Mouse (Mus musculus) liver, embryonic 14.5 days (tissue): ENCODE results near the gene Ywhae. TPM values are rescaled to one million over a fixed set of nuclear protein-coding genes. Genes with fewer than 3 reads are reported as not detected.

ENCODE experiments used
- ATAC-seq: fragments of 200-750 bp; cut with Nextera tagmentation; 2 replicates; pipeline ENCODE4 v1.8.0; 2017; ENCODE audit warnings: moderate number of reproducible peaks, mild to moderate bottlenecking, moderate library complexity; ENCODE audit not compliant: insufficient read depth
- DNase-seq, 3 experiments: peaks; one replicate each; pipeline ENCODE4 v3.0.0-alpha.2; 2012 to 2013; ENCODE audit warnings: low read depth in 3 of 3, low spot score in 3 of 3
- H3K27ac ChIP-seq: fragments of 300-500 bp; sonication (generic); 2 replicates; pipeline ENCODE4 v1.5.1; 2014; ENCODE audit warnings: moderate library complexity, mild to moderate bottlenecking, control low read depth, inconsistent platforms
- H3K27me3 ChIP-seq: fragments of 300-500 bp; sonication (generic); 2 replicates; pipeline ENCODE4 v1.6.1; 2014; ENCODE audit warnings: mild to moderate bottlenecking, low read length, moderate library complexity; ENCODE audit not compliant: control insufficient read depth, insufficient read depth
- H3K36me3 ChIP-seq: fragments of 300-500 bp; sonication (generic); replicated peaks from 2 replicates; pipeline ENCODE4 v1.6.1; 2014; ENCODE audit warnings: low read depth; ENCODE audit not compliant: control insufficient read depth, insufficient read depth
- H3K4me1 ChIP-seq, 2 experiments: fragments of 200-500 bp in 1 of 2; fragments of 300-500 bp in 1 of 2; sonication (generic) in 1 of 2; replicated peaks; 2 replicates each; pipeline ENCODE4 v1.6.1; 2012 to 2014; ENCODE audit warnings: antibody characterized with exemption in 1 of 2, inconsistent platforms in 1 of 2, low read length in 1 of 2; ENCODE audit not compliant: control insufficient read depth in 2 of 2, insufficient read depth in 2 of 2
- H3K4me2 ChIP-seq: fragments of 300-500 bp; sonication (generic); 2 replicates; pipeline ENCODE4 v1.6.1; 2014; ENCODE audit warnings: low read depth, mild to moderate bottlenecking, control low read depth, moderate library complexity
- H3K4me3 ChIP-seq, 2 experiments: fragments of 200-500 bp in 1 of 2; fragments of 300-500 bp in 1 of 2; sonication (generic) in 1 of 2; 2 replicates each; pipeline ENCODE4 v1.5.1; 2012 to 2014; ENCODE audit warnings: low read depth in 2 of 2, low read length in 2 of 2, mild to moderate bottlenecking in 2 of 2, control low read depth in 1 of 2, inconsistent platforms in 1 of 2, moderate library complexity in 1 of 2; ENCODE audit not compliant: insufficient read depth in 1 of 2
- H3K9ac ChIP-seq: fragments of 300-500 bp; sonication (generic); replicated peaks from 2 replicates; pipeline ENCODE4 v1.6.1; 2014; ENCODE audit warnings: mild to moderate bottlenecking, control low read depth, moderate library complexity
- H3K9me3 ChIP-seq: fragments of 300-500 bp; sonication (generic); 2 replicates; pipeline ENCODE4 v1.6.1; 2016; ENCODE audit warnings: low read length, mixed read lengths; ENCODE audit not compliant: control insufficient read depth
- CTCF ChIP-seq: IDR thresholded peaks from 2 replicates; pipeline ENCODE4 v1.5.1; 2016; ENCODE audit warnings: antibody characterized with exemption, low read depth, control low read depth
- EP300 ChIP-seq: IDR thresholded peaks from 2 replicates; pipeline ENCODE4 v1.6.1; 2016; ENCODE audit warnings: antibody characterized with exemption, low read depth
- WGBS: fragments of 180-500 bp; shearing (Covaris S2); extraction: QIAGEN DNeasy Blood & Tissue Kit; methylation state at CpG from one replicate; pipeline ENCODE4 v1.1.7; 2014; ENCODE audit not compliant: insufficient replicate concordance; 5-methylcytosine and 5-hydroxymethylcytosine counted together
- polyA plus RNA-seq, 2 experiments: library from polyadenylated mRNA; depleted of rRNA in 1 of 2; stranded (reverse) in 1 of 2; unstranded in 1 of 2; fragments of >200 nt; fragmentation: Nextera tagmentation in 1 of 2; extraction: Ambion mirVana in 1 of 2; gene quantifications; 2 replicates each; pipeline versions ENCODE4 v1.2.1 to v1.2.3; 2012 to 2014

The Ywhae gene
- polyA plus RNA-seq (2012; rRNA removed) (127 and 175 TPM in 2 replicates), polyA plus RNA-seq (2014; fragmentation: Nextera tagmentation; extraction: Ambion mirVana) (231 and 245 TPM in 2 replicates)

GRCm38 (mm10) chr11:75732434-75733226 lies at the start of gene Ywhae:
Ywhae (plus strand) TSS chr11:75732869.
- peak within 1 kb of the TSS; percentile 72 to 75 for H3K4me3 ChIP-seq
- no peak; the same call in 1 of the 2 replicates for TF ChIP-seq EP300
- 0 out of 2 replicates have a peak, but pooled peaks have one; percentile 2 for TF ChIP-seq CTCF
- WGBS = 1% methylated on average over 76 of the region's 76 CpGs
- H3K27ac ChIP-seq = peak within 1 kb of the TSS; percentile 42
- peak; percentile 91 for ATAC-seq
- H3K4me1 ChIP-seq = peaks cover 13 to 24% of the 10 kb centered on the region in 2 experiments
- DNase-seq = peak; percentile 81 to 89 (median 85)
- no peaks in the 10 kb centered on the region; the same call in 1 of the 2 replicates for H3K36me3 ChIP-seq
- H3K9me3 ChIP-seq = no peaks in the 10 kb centered on the region
- peak within 1 kb of the TSS; percentile 91 for H3K9ac ChIP-seq
- peak within 1 kb of the TSS; percentile 91 for H3K4me2 ChIP-seq
- no peaks in the 10 kb centered on the region for H3K27me3 ChIP-seq

GRCm38 (mm10) chr11:75684462-75684861 lies 48.2 kb upstream of the Ywhae start:
- TF ChIP-seq CTCF (peak; percentile 40; the same call in 1 of the 2 replicates), EP300 (no peak)
- H3K27ac ChIP-seq = no peak overlapping the region
- no peaks in the 10 kb centered on the region for H3K9me3 ChIP-seq
- peaks cover 8 to 10% of the 10 kb centered on the region in 2 experiments for H3K4me1 ChIP-seq
- H3K9ac ChIP-seq = no peak overlapping the region
- WGBS = 90% methylated on average over 5 of the region's 5 CpGs
- H3K4me2 ChIP-seq = no peak overlapping the region
- H3K36me3 ChIP-seq = peaks cover 35% of the 10 kb centered on the region
- no peak overlapping the region for H3K4me3 ChIP-seq
- H3K27me3 ChIP-seq = no peaks in the 10 kb centered on the region
- no peak for ATAC-seq
- no peak for DNase-seq

GRCm38 (mm10) chr11:75684956-75685355 lies 47.7 kb upstream of the Ywhae start:
- Histone ChIP-seq H3K4me2 (no peak overlapping the region), H3K4me3 (no peak overlapping the region), H3K9me3 (no peaks in the 10 kb centered on the region), H3K36me3 (peaks cover 39% of the 10 kb centered on the region), H3K4me1 (peaks cover 8 to 10% of the 10 kb centered on the region in 2 experiments), H3K27ac (no peak overlapping the region), H3K9ac (no peak overlapping the region), H3K27me3 (no peaks in the 10 kb centered on the region)
- no peak for TF ChIP-seq EP300
- TF ChIP-seq CTCF = no peak
- 83% methylated on average over 2 of the region's 2 CpGs for WGBS
- ATAC-seq = no peak
- DNase-seq = no peak

- H3K27ac ChIP-seq = no peak overlapping the region
- peaks cover 0 to 4% of the 10 kb centered on the region in 2 experiments; a peak in 1 of 4 replicates for H3K4me1 ChIP-seq
- no peak overlapping the region; the same call in 1 of the 2 replicates for H3K4me2 ChIP-seq
- no peak for DNase-seq
- H3K4me3 ChIP-seq = no peak overlapping the region
- no peaks in the 10 kb centered on the region for H3K9me3 ChIP-seq
- WGBS = 38% methylated on average over 2 of the region's 2 CpGs
- peaks cover 43% of the 10 kb centered on the region for H3K36me3 ChIP-seq
- TF ChIP-seq EP300 = no peak
- TF ChIP-seq CTCF = no peak
- H3K27me3 ChIP-seq = no peaks in the 10 kb centered on the region
- no peak for ATAC-seq
- H3K9ac ChIP-seq = no peak overlapping the region
Observed at GRCm38 (mm10) chr11:75687343-75687993, 45.2 kb upstream of the Ywhae start.

GRCm38 (mm10) chr11:75688132-75688531 lies 44.5 kb upstream of the Ywhae start:
- H3K27ac ChIP-seq = no peak overlapping the region
- H3K36me3 ChIP-seq = peaks cover 41% of the 10 kb centered on the region

More at GRCm38 (mm10) chr11:75688132-75688531, 44.5 kb upstream of the Ywhae start:
- TF ChIP-seq EP300 (no peak), CTCF (no peak)
- no peaks in the 10 kb centered on the region for H3K9me3 ChIP-seq
- no peak overlapping the region for H3K4me2 ChIP-seq
- 80% methylated on average over 2 of the region's 2 CpGs for WGBS
- ATAC-seq (no peak), DNase-seq (no peak)
- H3K4me1 ChIP-seq = peaks cover 0 to 4% of the 10 kb centered on the region in 2 experiments; a peak in 1 of 4 replicates
- H3K4me3 ChIP-seq = no peak overlapping the region
- H3K27me3 ChIP-seq = no peaks in the 10 kb centered on the region
- H3K9ac ChIP-seq = no peak overlapping the region
